Mouse (Mus musculus): ENCODE results near the gene Srsf7.

Srsf7 gene

DNA sequence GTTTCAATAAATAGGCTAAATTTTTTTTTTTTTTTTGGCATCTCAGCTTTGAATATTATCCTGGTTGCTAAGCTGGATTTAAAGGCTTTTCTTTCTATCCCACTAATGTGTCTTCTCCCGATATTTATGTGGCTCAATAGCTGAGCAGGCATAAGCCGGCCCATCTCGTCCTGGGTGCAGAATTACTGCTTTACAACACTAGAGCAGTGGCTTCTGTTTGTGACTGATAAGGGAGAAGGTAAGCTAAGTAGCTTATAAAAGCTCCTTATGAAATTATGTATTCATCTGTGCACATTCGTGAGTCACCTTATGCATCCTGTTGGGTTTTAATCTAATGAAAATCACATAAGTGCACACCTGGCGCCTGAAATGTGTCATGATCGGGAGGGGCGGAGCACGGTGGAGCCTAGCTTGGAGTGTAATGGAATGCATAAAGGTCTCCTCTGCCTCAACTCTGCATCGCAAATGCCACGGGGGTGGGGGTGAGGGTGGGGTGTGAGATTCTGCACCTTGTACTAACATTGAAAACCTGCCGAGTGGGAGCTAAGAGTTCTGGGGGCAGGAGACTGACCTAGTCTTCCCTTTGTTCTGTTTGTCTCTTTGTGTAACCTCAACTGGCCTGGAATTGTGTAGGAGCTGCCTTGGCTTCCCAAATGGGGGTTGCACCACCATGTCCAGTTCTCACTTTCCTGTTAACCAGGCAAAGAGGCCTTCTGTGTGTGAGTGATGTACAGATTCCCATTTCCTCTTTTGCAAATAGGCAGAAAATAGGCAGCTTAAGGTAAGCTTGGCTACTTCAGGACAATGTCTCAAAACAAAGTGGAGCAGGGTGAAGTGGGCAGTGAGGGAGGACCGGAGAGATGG lies 54.1 kb downstream of the Srsf7 start:
- no peak for DNase-seq

- DNase-seq: no peak
These were observed 55.8 kb downstream of the Srsf7 start for GRCm38 (mm10) chr17:80151353-80151752.
